Mouse (Mus musculus) cerebral cortex, adult 2 months (tissue): ENCODE results near the gene Cenpt.

Source experiments
- WGBS: fragments of 180-500 bp; shearing (Covaris S2); methylation state at CpG from one replicate; pipeline ENCODE4 v1.1.7; 2018; 5-methylcytosine and 5-hydroxymethylcytosine counted together

Cenpt gene

DNA sequence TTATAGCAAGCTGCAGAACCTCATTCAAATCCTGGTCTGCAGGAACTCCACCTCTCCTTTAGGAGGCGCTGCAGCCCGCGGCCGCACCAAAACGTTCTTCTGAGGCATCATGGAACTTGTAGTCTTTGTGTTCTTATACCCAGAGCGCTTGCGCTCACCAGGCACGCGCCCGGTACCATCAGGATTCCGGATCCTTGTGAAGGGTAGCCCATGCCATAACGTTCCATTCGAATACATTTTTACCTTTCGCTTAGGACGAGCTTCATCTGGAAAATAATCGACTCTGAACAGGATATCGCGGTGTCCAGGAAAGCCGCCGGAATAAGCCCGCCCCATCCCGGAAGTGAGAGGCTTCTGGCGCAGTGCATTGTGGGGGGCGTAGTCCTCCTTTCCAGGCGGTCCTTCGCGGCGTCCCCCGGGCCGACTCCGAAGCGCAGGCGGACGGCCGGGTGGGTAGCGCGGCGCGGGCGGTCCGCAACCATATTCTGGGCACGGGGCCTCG is 1.7 kb upstream of the Cenpt start, which contains the start of gene Thap11:
Thap11 (plus strand) TSS at position 418 of the 502 bp plus-strand sequence.
- WGBS = under 1% methylated on average over 43 of the region's 43 CpGs

GRCm38 (mm10) chr8:105854303-105854702 is 1.2 kb upstream of the Cenpt start:
- WGBS = 24% methylated on average over 8 of the region's 8 CpGs

GRCm38 (mm10) chr8:105852146-105852729 is 840 bp downstream of the Cenpt start:
- WGBS = 77% methylated on average over 12 of the region's 12 CpGs

- WGBS = under 1% methylated on average over 34 of the region's 34 CpGs
These were observed 1.4 kb downstream of the Cenpt start for GRCm38 (mm10) chr8:105851651-105852143.

GRCm38 (mm10) chr8:105850611-105851010 is 2.5 kb downstream of the Cenpt start:
- 72% methylated on average over 7 of the region's 7 CpGs for WGBS

GRCm38 (mm10) chr8:105850014-105850413 is 3.1 kb downstream of the Cenpt start:
- 88% methylated on average over 4 of the region's 4 CpGs for WGBS

DNA sequence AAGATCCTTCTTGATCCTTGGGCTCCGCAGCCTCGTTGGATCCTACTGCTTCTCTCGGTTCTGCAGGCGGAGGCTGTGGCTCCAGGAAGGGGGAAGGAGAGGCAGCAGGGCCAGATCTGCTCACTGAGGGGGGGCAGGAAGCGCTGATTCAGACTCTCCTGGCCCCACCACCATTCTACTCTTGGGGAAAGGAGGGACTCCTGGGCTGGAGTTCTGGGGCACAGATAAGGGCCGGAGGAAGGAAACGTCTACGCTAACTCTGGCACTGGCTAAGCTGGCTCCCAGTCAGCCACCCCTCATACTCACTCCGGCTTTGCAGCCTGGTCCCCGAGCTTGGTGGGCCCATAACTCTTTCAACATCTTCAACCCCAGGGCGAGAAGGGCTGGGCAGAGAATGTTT is 6.4 kb downstream of the Cenpt start:
- 90% methylated on average over 11 of the region's 11 CpGs for WGBS

DNA sequence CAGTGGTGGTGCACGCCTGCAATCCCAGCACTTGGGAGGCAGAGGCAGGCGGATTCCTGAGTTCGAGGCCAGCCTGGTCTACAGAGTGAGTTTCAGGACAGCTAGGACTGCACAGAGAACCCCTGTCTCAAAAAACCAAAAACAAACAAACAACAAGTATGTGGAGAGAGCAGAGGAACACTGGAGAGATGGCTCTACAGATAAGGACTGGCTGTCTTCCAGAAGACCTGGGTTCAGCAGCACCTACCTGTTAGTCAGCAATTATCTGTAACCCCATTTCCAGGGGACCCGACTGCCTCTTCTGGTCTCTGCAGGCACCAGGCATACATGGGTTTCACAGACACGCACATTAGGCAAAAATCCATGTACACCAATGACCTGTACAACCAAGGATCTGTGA is 13.9 kb downstream of the Cenpt start:
- WGBS = 90% methylated on average over 5 of the region's 5 CpGs

DNA sequence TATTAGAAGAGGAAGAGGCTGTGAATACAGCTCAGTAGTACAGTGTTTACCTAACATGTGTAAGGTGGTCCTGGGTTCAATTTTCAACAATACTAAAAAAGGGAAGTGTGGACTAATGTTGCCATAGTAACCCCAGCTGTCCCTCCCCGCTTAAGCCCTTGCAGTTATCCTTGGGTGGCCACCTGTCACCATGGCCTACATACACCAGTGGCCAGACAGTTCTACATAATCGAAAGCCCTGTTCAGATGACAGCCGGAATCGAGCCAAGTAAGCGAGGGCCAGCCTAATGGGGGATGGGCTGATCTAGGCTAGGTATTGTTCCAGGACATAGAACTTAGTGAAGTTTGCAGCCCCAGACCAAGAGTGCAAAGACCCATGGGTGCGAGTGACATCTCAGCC is 16.1 kb downstream of the Cenpt start:
- 63% methylated on average over 6 of the region's 6 CpGs for WGBS

- 28% methylated on average over 11 of the region's 11 CpGs for WGBS
These were observed 17.8 kb downstream of the Cenpt start for GRCm38 (mm10) chr8:105835318-105835717.

DNA sequence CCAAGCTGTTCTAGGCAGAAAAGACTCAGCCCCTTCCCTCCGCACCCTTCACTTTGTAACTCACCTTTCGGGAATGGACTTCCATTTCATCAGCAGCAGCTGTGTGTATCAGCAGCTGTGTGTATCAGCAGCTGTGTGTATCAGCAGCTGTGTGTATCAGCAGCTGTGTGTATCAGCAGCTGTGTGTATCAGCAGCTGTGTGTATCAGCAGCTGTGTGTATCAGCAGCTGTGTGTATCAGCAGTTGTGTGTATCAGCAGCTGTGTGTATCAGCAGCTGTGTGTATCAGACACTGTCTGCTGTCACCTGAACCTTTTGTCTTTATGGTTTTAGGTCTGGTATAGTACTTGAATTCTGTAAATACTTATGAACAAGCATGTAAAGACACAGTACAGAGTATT is 19.3 kb downstream of the Cenpt start:
- 81% methylated on average over 2 of the region's 2 CpGs for WGBS

DNA sequence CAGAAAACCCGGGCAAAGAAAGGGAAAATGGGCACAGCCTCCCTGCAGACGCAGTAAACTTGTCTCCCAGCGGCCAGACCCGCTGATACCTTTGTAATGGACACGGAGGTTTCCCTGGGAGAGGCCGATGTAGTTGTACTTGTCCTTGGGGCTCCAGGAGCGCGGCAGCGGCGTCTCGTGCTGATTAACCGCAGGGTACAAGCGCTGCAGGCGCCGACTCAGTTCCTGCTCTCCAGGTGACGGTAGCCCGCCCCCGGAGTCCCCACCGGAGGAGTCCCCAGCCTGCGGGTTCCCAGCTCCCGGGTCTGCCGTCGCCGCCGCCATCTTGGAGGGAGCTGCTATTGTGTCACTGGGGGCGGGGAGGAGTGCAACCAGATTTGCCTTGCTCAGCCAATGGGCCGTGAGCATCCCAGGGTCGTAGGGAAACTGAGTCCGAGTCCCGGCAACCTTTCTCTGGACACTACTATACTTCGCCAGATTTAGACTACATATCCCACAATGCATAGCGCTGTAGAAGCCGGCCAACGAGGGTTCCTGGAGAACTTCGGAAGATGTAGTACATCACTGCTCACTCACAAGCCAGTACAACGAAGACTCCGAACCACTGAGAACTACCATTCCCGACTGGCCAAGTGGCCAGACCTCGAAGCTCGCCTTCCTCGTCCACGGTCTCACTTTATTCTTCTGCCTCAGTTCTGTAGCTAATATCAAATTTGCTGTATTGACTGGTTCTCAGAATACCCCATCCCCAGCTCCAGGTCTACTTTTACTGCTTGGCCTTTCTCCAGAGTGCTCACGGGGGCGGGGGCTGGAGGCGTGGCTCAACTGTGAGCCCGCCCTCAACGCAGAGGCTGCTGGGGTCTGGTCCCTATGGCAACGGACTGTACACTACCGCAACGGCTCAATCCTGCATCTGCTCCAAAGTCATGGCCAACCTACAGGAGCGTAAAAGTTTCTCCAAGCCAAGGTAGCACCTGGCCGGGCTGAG is 25.9 kb downstream of the Cenpt start, which contains the start of the genes Ranbp10 and Tsnaxip1:
Ranbp10 (minus strand) TSS at position 490 of the 988 bp plus-strand sequence.
Tsnaxip1 (plus strand) TSS at position 871 of the 988 bp plus-strand sequence.
- WGBS = under 1% methylated on average over 52 of the region's 52 CpGs

GRCm38 (mm10) chr8:105826379-105826778 is 26.7 kb downstream of the Cenpt start:
- 1% methylated on average over 4 of the region's 4 CpGs for WGBS

GRCm38 (mm10) chr8:105825506-105825905 is 27.6 kb downstream of the Cenpt start:
- WGBS = 73% methylated on average over 4 of the region's 4 CpGs

DNA sequence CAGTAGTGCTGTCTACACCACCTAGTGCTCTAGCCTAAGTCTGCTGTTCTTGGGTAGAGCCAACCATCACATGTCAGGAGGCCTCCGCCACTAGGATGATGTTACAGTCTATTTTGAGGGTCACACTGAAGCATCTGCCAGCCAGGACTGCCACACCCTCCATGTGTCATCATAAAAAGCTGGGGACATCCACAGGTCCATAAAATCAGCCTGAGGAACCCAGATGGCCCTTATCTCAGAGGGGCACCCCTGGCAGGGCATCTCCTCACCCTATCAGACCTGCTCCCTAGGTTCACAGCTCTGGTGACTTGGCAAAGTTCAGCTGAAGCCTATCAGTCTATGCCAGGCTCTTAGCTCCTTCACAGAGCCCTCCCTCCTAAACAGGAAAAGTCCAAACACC is 32.2 kb downstream of the Cenpt start:
- 70% methylated on average over 1 of the region's 1 CpGs for WGBS

DNA sequence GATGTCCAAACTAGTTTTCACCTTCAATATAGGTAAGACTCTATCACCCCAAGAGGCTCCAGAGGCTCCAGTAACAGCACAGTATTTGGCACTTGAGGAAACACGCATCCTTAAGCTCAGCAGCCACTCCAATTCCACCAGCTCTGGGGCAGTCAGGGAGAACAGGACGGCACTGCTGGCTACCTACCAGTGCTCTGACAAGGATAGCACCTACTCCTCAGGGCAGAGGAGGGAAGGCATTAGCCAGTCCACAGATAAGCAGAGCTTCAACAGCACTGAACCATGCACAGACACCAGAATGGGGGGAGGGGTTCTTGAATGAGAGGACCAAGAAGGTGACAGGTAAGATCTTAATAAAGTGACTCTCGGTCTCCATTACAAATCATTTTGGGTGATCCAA is 33.4 kb downstream of the Cenpt start:
- WGBS = 90% methylated on average over 3 of the region's 3 CpGs

DNA sequence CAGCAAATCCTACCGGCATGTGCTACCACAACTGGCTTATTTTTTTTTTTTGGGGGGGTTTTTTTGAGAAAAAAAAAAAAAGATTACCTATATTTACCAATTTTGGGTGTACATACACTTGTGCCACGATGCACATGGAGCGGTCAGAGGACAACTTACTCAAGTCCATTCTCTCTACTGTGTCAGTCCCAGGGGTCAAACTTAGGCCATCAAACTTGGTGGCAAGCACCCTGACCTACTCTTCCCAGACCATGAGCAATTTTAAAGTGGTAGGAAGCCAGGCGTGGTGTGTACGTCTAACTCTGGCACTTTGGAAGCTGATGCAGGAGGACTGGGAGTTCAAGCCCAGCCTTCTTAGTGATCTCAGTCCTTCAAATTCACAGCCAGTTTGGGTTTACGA is 39.8 kb downstream of the Cenpt start:
- 93% methylated on average over 6 of the region's 6 CpGs for WGBS

DNA sequence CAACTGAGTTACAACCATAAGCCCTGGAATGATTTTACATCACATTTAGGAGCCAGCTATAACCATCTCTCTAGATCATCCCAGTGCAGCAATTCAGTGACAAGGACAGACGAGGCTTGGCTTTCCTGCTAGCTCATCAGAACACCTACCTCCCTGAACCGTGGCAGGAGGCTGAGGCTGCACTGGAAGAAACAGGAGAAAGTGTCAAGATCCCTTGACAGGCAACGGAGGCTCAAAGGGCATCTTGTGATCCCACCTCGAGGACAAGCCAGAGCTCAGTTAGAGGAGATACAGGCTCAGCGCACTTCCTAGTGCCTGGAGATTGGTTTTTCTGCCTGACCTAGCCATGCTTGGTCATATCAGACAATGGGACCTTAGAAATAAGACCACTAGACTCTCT is 40.6 kb downstream of the Cenpt start:
- 85% methylated on average over 5 of the region's 5 CpGs for WGBS

DNA sequence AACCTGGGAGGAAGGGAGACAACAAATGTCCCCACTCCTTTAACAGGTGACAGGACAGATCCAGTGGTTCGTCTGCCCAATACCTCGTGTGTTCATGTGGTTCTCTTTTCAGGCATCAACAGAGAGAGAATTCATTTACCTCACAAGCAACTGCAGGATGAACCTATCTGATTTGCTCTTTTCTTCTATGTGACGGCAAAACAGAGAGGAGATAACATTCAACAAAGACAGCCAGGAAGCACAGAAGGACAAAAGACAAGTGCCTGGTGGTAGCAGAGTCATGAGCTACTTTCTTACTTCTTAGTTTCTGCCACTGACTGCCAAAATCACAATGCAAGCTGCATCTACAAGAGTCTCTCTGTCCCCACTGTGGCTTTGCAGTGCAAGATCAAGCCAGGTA is 41.5 kb downstream of the Cenpt start:
- 61% methylated on average over 3 of the region's 3 CpGs for WGBS

GRCm38 (mm10) chr8:105811061-105811460 is 42.0 kb downstream of the Cenpt start:
- 80% methylated on average over 10 of the region's 10 CpGs for WGBS

- 79% methylated on average over 6 of the region's 6 CpGs for WGBS
These were observed 42.8 kb downstream of the Cenpt start for GRCm38 (mm10) chr8:105810245-105810786.

DNA sequence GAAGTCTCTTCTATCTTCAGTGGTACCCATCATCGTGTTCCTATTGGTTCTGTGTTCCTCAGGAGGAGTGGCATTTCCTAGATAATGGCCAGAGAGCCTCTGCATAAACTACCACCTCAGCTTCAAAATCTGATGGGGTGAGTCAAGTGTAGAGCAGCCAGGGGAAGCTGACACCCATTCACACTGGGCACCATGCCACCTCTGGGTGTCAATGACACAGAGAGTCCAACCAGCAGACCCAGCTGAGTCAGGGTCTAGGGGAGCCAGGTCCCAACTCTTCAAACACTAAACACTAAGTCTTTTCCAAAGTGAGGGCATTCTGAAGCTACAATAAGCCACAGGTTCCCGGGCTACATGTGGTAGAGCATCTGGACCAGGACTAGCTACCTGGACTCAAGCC is 44.6 kb downstream of the Cenpt start:
- WGBS = 75% methylated on average over 2 of the region's 2 CpGs
